Mouse (Mus musculus): Measurements from ENCODE around the gene Ptger1. TPM values are rescaled to one million over a fixed set of nuclear protein-coding genes. Genes with fewer than 3 reads are reported as not detected.
A peak's percentile ranks its signal among the peaks of the same experiment; 100 is the strongest.

Ptger1 gene
- polyA plus RNA-seq, 1 experiment: 21.8 TPM

DNA sequence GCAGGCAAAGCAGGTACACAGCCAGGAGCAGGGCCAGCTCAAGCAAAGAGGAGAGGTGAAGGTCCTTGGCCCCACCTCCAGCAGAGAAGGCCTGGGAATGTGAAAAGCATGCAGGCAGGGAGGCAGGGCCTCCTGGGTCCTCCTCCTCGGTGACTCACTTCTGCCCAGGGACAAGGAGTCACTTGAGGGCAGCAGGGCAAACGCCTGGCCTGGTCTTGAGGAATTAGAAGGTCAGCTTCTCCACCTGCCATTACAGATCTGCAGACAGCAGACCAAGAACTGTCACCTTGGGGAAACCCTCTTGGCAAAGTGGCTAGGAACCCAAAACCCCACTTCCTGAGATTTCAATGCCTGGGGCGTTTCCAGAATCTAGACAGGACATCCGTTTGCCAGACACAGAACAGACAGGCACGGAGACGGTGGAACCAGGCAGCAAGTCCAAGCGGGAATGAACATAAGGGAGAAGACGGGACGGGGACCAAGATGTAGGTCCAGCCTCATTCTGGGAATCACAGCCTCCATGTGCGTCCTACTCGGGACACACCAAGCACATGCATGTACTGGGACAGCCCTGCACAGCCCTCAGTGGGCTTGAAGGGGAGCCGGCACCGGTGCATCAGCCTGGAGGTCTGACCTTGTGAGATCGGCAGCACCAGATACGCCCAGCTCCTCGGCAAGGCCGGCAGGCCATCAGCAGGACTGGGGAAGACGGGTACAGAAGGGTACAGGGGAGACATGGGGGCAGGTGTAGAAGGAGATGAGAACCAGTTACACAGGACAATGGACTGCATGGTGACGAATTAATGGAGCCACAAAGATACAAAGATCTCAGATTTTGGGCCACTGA, 31.1 kb downstream of the Ptger1 start:
- Histone ChIP-seq H3K27me3 (replicated peaks; ENCODE audit: control insufficient read depth, insufficient read depth, low read length) (no peaks in the 10 kb centered on the region), H3K4me3 (ENCODE audit: insufficient read depth, low read depth, low read length) (peak overlapping the region; percentile 68), H3K27ac (ENCODE audit: insufficient read depth, low read depth, low read length) (peak overlapping the region; percentile 66), H3K4me1 (ENCODE audit: control insufficient read depth, insufficient read depth, low read length) (peaks cover 32% of the 10 kb centered on the region), H3K36me3 (ENCODE audit: control insufficient read depth, insufficient read depth, low read length) (no peaks in the 10 kb centered on the region; the same call in 1 of the 2 replicates)
- TF ChIP-seq CTCF (conservative IDR thresholded peaks at IDR 0.05; ENCODE audit: insufficient read depth, insufficient read length, low read depth, low read length): no peak
- TF ChIP-seq POLR2A (IDR thresholded peaks at IDR 0.05; ENCODE audit: low read depth, low read length): no peak
- peak; percentile 82 for DNase-seq
- 12% methylated on average over 19 of the region's 19 CpGs for WGBS

DNA sequence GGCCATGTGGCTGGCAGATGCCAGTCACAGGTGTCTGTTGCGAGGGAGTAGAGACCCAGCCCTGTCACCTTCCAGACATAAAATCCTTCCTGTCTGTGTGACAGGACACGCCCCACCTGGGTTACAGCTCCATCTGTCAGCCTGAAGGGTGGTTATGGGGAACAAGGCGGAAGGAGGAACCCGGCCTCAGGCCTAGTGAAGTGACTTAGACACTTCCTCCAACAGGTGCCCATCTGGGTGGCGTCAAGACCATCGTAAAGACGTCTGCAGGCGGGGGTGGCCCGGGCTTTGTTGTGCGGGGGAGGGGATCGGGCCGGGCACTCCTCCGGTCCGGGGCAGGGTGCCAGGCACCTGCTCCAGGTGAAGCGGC, 31.8 kb downstream of the Ptger1 start:
- Histone ChIP-seq H3K36me3 (ENCODE audit: control insufficient read depth, insufficient read depth, low read length) (no peaks in the 10 kb centered on the region), H3K4me3 (ENCODE audit: insufficient read depth, low read depth, low read length) (peak overlapping the region; percentile 68), H3K4me1 (ENCODE audit: control insufficient read depth, insufficient read depth, low read length) (peaks cover 30% of the 10 kb centered on the region), H3K27ac (ENCODE audit: insufficient read depth, low read depth, low read length) (peak overlapping the region; percentile 90), H3K27me3 (replicated peaks; ENCODE audit: control insufficient read depth, insufficient read depth, low read length) (no peaks in the 10 kb centered on the region)
- no peak for TF ChIP-seq CTCF (conservative IDR thresholded peaks at IDR 0.05; ENCODE audit: insufficient read depth, insufficient read length, low read depth, low read length)
- peak; percentile 61 for DNase-seq
- 2% methylated on average over 15 of the region's 15 CpGs for WGBS

DNA sequence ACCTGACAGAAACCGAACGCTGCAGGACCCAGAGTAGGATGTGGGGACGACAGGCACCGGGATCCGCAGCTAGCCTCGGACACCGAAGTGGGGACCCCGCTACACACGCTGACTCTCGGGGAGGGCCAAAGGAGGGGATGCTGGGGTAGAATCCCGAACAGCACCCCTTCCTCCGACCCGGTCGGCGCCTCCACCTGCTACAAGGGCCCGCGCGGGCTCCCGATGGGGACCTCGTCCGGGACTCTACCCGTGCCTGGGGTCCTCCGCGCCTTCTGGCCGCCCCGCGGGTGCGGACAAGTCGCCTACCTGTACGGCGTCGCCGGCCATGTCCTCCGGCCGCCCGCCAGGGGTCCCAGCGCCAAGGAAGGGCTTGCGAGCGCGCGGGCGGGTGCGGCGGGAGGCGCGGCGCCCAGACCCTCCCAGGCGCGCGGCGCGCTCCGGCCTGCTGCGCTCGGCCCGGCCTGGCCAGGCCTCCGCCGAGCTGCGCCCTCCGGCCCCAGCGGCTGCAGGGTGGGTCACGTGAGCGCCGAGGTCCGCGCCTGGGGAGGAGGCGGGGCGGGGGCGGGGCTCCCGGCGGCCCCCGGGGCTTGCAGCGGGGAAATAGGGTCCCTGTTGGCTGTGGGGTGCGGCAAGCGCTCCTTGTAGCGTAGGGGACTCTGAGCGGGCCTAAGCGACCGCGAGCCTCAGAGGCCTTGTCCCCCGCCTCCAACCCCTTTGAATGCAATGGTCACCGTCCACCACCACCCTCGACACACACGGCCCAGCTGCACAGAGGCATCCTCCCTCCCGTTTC, 32.4 kb downstream of the Ptger1 start, which contains the start of gene Pkn1:
Pkn1 (minus strand) TSS at position 519 of the 793 bp plus-strand sequence.
- DNase-seq: peak; percentile 86
- peak within 1 kb of the TSS; percentile 68 for H3K4me3 ChIP-seq (ENCODE audit: insufficient read depth, low read depth, low read length)
- TF ChIP-seq CTCF (conservative IDR thresholded peaks at IDR 0.05; ENCODE audit: insufficient read depth, insufficient read length, low read depth, low read length): no peak
- no peak for TF ChIP-seq POLR2A (IDR thresholded peaks at IDR 0.05; ENCODE audit: low read depth, low read length)

DNA sequence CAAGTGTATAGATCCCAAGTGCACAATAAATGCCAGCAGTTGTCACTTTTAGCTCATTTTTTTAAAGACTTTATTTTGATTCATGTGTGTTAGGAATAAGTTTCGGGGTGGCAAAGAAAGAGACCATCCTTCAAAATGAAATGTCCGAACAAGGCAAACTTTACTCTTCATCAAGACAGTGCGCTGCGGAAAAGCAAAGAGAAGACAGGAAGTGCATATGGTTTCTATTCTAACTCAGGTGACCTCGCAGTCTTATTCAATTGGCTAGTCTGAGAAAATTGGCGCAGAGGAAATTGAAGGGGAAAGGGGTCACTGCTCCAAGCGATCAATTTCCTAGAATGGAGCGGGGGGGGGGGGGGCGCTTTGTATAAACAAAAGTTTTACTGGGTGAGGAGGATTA, 33.1 kb downstream of the Ptger1 start:
- no peak for TF ChIP-seq POLR2A (IDR thresholded peaks at IDR 0.05; ENCODE audit: low read depth, low read length)
- TF ChIP-seq CTCF (conservative IDR thresholded peaks at IDR 0.05; ENCODE audit: insufficient read depth, insufficient read length, low read depth, low read length): no peak
- no peak for DNase-seq
- no peaks in the 10 kb centered on the region for H3K36me3 ChIP-seq (ENCODE audit: control insufficient read depth, insufficient read depth, low read length)
- WGBS: 12% methylated on average over 9 of the region's 9 CpGs
- H3K4me3 ChIP-seq (ENCODE audit: insufficient read depth, low read depth, low read length): peak overlapping the region; percentile 68
- H3K27me3 ChIP-seq (replicated peaks; ENCODE audit: control insufficient read depth, insufficient read depth, low read length): no peaks in the 10 kb centered on the region
- H3K27ac ChIP-seq (ENCODE audit: insufficient read depth, low read depth, low read length): peak overlapping the region; percentile 86
- H3K4me1 ChIP-seq (ENCODE audit: control insufficient read depth, insufficient read depth, low read length): peaks cover 21% of the 10 kb centered on the region

More for the DNA sequence above, 32.4 kb downstream of the Ptger1 start, which contains the start of gene Pkn1:
- Histone ChIP-seq H3K36me3 (ENCODE audit: control insufficient read depth, insufficient read depth, low read length) (no peaks in the 10 kb centered on the region), H3K4me1 (ENCODE audit: control insufficient read depth, insufficient read depth, low read length) (peaks cover 26% of the 10 kb centered on the region), H3K27ac (ENCODE audit: insufficient read depth, low read depth, low read length) (peak within 1 kb of the TSS; percentile 90), H3K27me3 (replicated peaks; ENCODE audit: control insufficient read depth, insufficient read depth, low read length) (no peaks in the 10 kb centered on the region)
- under 1% methylated on average over 84 of the region's 85 CpGs for WGBS

DNA sequence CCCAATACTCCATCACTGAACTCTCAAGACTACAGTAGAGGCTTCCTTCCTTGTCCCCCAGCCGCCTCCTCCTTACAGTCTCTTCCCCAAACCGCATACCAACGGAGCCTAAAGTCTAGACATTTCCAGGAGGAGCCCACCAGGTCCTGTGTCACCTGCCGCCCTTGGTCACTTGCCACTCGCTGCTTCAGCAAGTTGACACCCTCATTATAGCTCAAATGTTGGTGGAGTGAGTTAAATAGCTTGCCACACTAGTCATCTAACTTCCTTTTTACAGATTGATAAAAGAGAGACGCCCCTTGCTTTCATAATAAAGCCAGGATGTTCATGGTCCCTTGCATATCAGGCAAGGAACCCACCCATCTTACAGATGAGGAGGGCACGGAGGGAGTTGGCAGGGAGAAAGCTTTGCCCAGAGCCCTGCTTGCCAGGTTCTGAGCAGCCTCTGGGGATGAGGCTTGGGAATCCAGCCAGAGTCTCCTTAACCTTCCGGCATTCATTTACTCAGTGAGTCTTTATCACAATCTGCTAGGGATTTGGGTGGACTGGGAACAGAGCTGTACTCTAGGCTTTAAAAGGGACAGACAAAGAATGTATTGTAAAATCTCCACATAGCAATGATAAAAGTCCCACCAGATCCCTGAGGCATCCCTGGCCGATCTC, 34.1 kb downstream of the Ptger1 start:
- Histone ChIP-seq H3K36me3 (ENCODE audit: control insufficient read depth, insufficient read depth, low read length) (no peaks in the 10 kb centered on the region), H3K4me3 (ENCODE audit: insufficient read depth, low read depth, low read length) (no peak overlapping the region), H3K4me1 (ENCODE audit: control insufficient read depth, insufficient read depth, low read length) (peaks cover 12% of the 10 kb centered on the region), H3K27ac (ENCODE audit: insufficient read depth, low read depth, low read length) (no peak overlapping the region), H3K27me3 (replicated peaks; ENCODE audit: control insufficient read depth, insufficient read depth, low read length) (no peaks in the 10 kb centered on the region)
- 59% methylated on average over 9 of the region's 9 CpGs for WGBS
- peak; percentile 50 for DNase-seq
- TF ChIP-seq POLR2A (IDR thresholded peaks at IDR 0.05; ENCODE audit: low read depth, low read length): no peak

DNA sequence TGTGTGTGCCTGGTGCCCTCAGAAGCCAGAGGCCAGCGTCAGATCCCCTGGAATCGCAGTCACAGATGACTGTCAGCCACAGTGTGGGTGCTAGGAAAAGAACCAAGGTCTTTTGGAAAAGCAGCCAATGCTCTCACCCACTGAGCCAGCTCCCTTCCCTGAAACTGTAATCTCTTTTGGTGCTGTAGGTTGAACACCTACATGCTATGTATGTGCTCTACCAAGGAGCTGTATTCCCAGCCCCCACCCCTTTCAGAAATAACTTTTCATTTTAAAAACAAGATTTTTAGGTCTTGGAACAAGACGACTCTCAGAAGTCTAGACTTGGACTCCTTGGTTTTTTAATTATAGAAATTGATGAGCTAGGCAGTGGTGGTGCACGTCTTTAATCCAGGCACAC, 36.9 kb downstream of the Ptger1 start:
- Histone ChIP-seq H3K4me3 (ENCODE audit: insufficient read depth, low read depth, low read length) (no peak overlapping the region), H3K27ac (ENCODE audit: insufficient read depth, low read depth, low read length) (no peak overlapping the region), H3K36me3 (ENCODE audit: control insufficient read depth, insufficient read depth, low read length) (no peaks in the 10 kb centered on the region), H3K27me3 (replicated peaks; ENCODE audit: control insufficient read depth, insufficient read depth, low read length) (no peaks in the 10 kb centered on the region), H3K4me1 (ENCODE audit: control insufficient read depth, insufficient read depth, low read length) (peaks cover 3% of the 10 kb centered on the region; the same call in 1 of the 2 replicates)
- TF ChIP-seq CTCF (conservative IDR thresholded peaks at IDR 0.05; ENCODE audit: insufficient read depth, insufficient read length, low read depth, low read length): no peak
- TF ChIP-seq POLR2A (IDR thresholded peaks at IDR 0.05; ENCODE audit: low read depth, low read length): no peak
- DNase-seq: no peak
- 94% methylated on average over 4 of the region's 4 CpGs for WGBS

Data from kidney, adult 2 months (tissue).